Mouse (Mus musculus): ENCODE data around the gene Pnmt. TPM values are rescaled to one million over a fixed set of nuclear protein-coding genes. Genes with fewer than 3 reads are reported as not detected.

Gene Pnmt
- total and polyA plus RNA-seq, 3 experiments, result not detected

DNA sequence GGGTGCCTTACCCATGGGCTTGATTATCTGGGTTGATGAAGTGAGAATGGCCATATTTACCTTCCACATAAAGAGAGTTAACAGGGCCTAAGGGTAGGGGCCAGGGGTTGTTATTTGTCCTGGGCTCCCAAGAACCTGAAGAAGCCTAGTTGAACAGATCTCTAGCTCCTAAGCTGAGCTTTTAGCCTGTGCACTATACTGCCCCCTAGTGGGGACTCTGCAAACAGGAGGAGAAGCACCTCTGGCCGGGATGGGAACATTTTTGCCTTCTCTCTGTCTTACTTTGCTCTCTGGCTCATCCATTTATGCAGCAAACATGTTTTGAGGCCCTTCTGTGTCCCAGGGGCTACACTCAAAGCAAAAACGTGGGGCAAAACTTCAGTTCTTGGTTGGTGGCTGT is 13.8 kb upstream of the Pnmt start (continued):
- TF ChIP-seq RCOR1 (IDR thresholded peaks at IDR 0.05; ENCODE audit: low read depth, low read length) (no peak), ZKSCAN1 (IDR thresholded peaks at IDR 0.05; ENCODE audit: low read depth, low read length) (no peak), USF1 (IDR thresholded peaks at IDR 0.05; ENCODE audit: low read depth, low read length) (no peak), ZMIZ1 (IDR thresholded peaks at IDR 0.05; ENCODE audit: low read depth, low read length) (no peak), UBTF (IDR thresholded peaks at IDR 0.05; ENCODE audit: borderline replicate concordance, insufficient read depth, low read depth, low read length) (no peak), GABPA (IDR thresholded peaks at IDR 0.05; ENCODE audit: low read depth, low read length) (no peak), ELF1 (IDR thresholded peaks at IDR 0.05; ENCODE audit: low read depth, low read length) (no peak), ETS1 (IDR thresholded peaks at IDR 0.05; ENCODE audit: low read depth, low read length) (no peak), MXI1 (IDR thresholded peaks at IDR 0.05; ENCODE audit: low read depth, low read length) (no peak), SIN3A (IDR thresholded peaks at IDR 0.05; ENCODE audit: low read length) (no peak), SMC3 (IDR thresholded peaks at IDR 0.05; ENCODE audit: low read depth, low read length) (peak; percentile 81), CHD2 (IDR thresholded peaks at IDR 0.05; ENCODE audit: low read length) (no peak), POLR2AphosphoS5 (IDR thresholded peaks at IDR 0.05; ENCODE audit: borderline replicate concordance, low read depth, low read length) (no peak)

DNA sequence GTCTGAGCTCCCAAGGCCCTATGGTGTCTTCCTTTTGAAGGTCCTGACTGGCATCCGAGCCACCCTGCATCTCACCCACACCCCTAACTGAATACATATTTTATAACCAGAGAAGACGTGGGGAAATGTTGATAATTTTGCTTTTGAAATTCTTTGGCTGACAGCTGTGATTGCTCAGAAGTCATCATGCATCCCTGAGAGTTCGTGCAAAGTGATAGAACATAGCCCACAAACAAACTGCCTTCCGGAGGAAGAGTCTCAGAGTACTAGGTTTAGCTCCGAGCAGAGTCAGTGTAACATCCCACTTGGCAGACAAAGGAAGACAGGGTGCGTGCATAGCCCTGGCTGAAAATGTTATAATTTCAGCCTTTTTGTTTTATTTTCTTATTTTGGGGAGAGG is 13.0 kb upstream of the Pnmt start:
- DNase-seq (ENCODE audit: low read depth, low spot score), result no peak
- no peak overlapping the region for H3K27ac ChIP-seq (ENCODE audit: control insufficient read depth, low read depth, low read length)
- no peak overlapping the region for H3K9ac ChIP-seq (ENCODE audit: control insufficient read depth, low read depth, low read length, poor library complexity, severe bottlenecking)
- no peak overlapping the region for H3K4me3 ChIP-seq (ENCODE audit: control insufficient read depth in 1 of 2, insufficient read depth in 1 of 2, low read depth in 2 of 2, low read length in 2 of 2)
- no peak for TF ChIP-seq ZMIZ1 (IDR thresholded peaks at IDR 0.05; ENCODE audit: low read depth, low read length)
- no peak for TF ChIP-seq ZKSCAN1 (IDR thresholded peaks at IDR 0.05; ENCODE audit: low read depth, low read length)
- no peak for TF ChIP-seq GABPA (IDR thresholded peaks at IDR 0.05; ENCODE audit: low read depth, low read length)
- no peak for TF ChIP-seq NRF1 (IDR thresholded peaks at IDR 0.05; ENCODE audit: insufficient read depth, low read depth, low read length, poor library complexity, severe bottlenecking)
- TF ChIP-seq ELF1 (IDR thresholded peaks at IDR 0.05; ENCODE audit: low read depth, low read length), result no peak
- TF ChIP-seq USF2 (IDR thresholded peaks at IDR 0.05; ENCODE audit: borderline replicate concordance in 1 of 2, insufficient read depth in 1 of 2, low read depth in 1 of 2, low read length in 2 of 2), result no peak
- no peak for TF ChIP-seq ETS1 (IDR thresholded peaks at IDR 0.05; ENCODE audit: low read depth, low read length)
- TF ChIP-seq BHLHE40 (IDR thresholded peaks at IDR 0.05; ENCODE audit: borderline replicate concordance, low read depth, low read length), result no peak
- no peak for TF ChIP-seq MYB (IDR thresholded peaks at IDR 0.05; ENCODE audit: low read depth, low read length)
- no peak for TF ChIP-seq GATA1 (IDR thresholded peaks at IDR 0.05; ENCODE audit: low read depth, low read length)
- TF ChIP-seq TCF12 (IDR thresholded peaks at IDR 0.05; ENCODE audit: low read depth, low read length), result no peak
- no peak for TF ChIP-seq MAFK (IDR thresholded peaks at IDR 0.05; ENCODE audit: borderline replicate concordance, low read depth, low read length)
- TF ChIP-seq TBP (IDR thresholded peaks at IDR 0.05; ENCODE audit: low read depth, low read length), result no peak
- TF ChIP-seq SMC3 (IDR thresholded peaks at IDR 0.05; ENCODE audit: low read depth, low read length), result no peak
- TF ChIP-seq RAD21 (IDR thresholded peaks at IDR 0.05; ENCODE audit: low read depth, low read length), result no peak
- TF ChIP-seq UBTF (IDR thresholded peaks at IDR 0.05; ENCODE audit: borderline replicate concordance, insufficient read depth, low read depth, low read length), result no peak
- peaks cover 0 to 3% of the 10 kb centered on the region in 2 experiments; a peak in 2 of 4 replicates for H3K36me3 ChIP-seq (ENCODE audit: control insufficient read depth in 1 of 2, insufficient read depth in 2 of 2, low read length in 2 of 2)
- no peaks in the 10 kb centered on the region for H3K4me1 ChIP-seq (ENCODE audit: control insufficient read depth in 1 of 2, insufficient read depth in 2 of 2, low read length in 2 of 2)
- H3K27me3 ChIP-seq (ENCODE audit: control insufficient read depth in 1 of 2, insufficient read depth in 2 of 2, low read length in 2 of 2), result no peaks in the 10 kb centered on the region
- H3K79me2 ChIP-seq (ENCODE audit: control insufficient read depth, insufficient read depth, low read length, poor library complexity), result no peaks in the 10 kb centered on the region; the same call in 1 of the 2 replicates
- no peaks in the 10 kb centered on the region for H3K9me3 ChIP-seq (replicated peaks; ENCODE audit: insufficient read depth, low read length)

Measured in MEL (cell line).